Mouse (Mus musculus): ENCODE measurements around the gene Fbxl3. TPM values are rescaled to one million over a fixed set of nuclear protein-coding genes. Genes with fewer than 3 reads are reported as not detected.
A peak's percentile ranks its signal among the peaks of the same experiment; 100 is the strongest.

The Fbxl3 gene
- polyA plus RNA-seq (2015; fragmentation: Nextera tagmentation; extraction: Ambion mirVana) = 22.1 and 23.4 TPM in 2 replicates

DNA sequence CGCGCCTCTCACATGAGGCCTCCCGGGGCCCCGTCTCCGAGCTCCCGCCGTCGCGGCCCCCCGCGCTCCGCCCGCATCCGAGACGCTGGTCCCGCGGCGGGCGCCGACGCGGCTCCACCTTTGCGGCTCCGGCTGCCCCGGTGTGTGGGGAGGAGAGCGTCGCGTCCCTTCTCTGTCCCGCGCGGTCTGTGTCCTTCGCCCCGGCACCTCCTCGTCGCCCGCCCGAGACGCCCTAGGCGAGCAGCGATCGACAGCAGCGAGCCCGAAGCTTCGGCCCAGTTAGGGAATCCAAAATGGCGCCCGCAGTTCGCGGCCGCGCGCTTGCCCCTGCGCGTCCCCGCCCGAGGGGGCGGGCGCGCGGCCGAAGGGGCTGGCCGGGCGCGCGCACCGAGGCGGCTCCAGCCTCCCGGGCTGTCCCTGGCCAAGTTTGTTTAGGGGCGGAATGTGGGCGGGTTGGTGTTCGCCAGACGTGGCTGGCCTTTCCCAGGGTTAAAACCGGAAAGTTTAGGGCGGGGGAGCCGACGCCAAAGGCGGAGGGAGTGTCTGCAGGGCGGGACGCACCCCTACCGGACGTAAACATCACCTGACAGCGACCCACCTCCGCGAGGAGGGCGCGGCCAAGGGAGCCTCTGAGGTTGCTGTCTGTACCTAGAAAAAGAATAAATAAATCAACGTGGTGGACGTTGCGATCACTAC lies at the start of gene Fbxl3:
TSS of gene Fbxl3 (minus strand) at position 329 of the 696 bp plus-strand sequence.
- H3K4me1 ChIP-seq = peaks cover 13% of the 10 kb centered on the region
- no peaks in the 10 kb centered on the region for H3K27me3 ChIP-seq
- H3K9me3 ChIP-seq = no peaks in the 10 kb centered on the region
- WGBS = under 1% methylated on average over 88 of the region's 88 CpGs
- H3K36me3 ChIP-seq = peaks cover 13% of the 10 kb centered on the region
- peak; percentile 92 for ATAC-seq (ENCODE audit: low FRiP score, low read depth)
- peak within 1 kb of the TSS; percentile 87 for H3K4me3 ChIP-seq
- H3K27ac ChIP-seq = peak within 1 kb of the TSS; percentile 99
- peak within 1 kb of the TSS; percentile 77 for H3K4me2 ChIP-seq (replicated peaks)
- H3K9ac ChIP-seq = peak within 1 kb of the TSS; percentile 98

- Histone ChIP-seq H3K9ac (no peak overlapping the region), H3K27ac (no peak overlapping the region), H3K27me3 (no peaks in the 10 kb centered on the region), H3K4me2 (replicated peaks) (no peak overlapping the region), H3K4me1 (no peaks in the 10 kb centered on the region), H3K36me3 (peaks cover 64% of the 10 kb centered on the region), H3K4me3 (no peak overlapping the region), H3K9me3 (no peaks in the 10 kb centered on the region)
- 0 out of 2 replicates have a peak, but pooled peaks have one; percentile 41 for ATAC-seq (ENCODE audit: low FRiP score, low read depth)
- 76% methylated on average over 2 of the region's 2 CpGs for WGBS
Observed at GRCm38 (mm10) chr14:103131991-103132390, 32.6 kb upstream of the Fbxl3 start.

DNA sequence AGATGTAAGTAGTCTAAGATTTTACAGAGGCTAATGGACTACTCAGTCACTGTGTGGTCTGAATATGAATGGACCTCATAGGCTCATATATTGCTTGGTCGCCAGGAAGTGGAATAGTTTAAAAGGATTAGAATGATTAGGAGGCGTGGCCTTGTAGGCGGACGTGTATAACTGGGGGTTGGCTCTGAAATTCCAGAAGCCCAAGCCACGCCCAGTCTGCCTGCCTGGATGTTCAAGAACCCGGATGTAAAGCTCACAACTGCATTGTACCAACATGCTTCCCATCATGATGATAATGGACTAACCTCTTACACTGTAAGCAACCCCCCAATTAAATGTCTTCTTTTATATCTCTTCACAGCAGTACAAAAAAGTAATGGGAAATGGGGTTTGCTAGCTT lies 26.4 kb upstream of the Fbxl3 start:
- no peak overlapping the region for H3K9ac ChIP-seq
- no peak overlapping the region for H3K27ac ChIP-seq
- H3K4me2 ChIP-seq (replicated peaks) = no peak overlapping the region
- H3K36me3 ChIP-seq = peaks cover 71% of the 10 kb centered on the region
- no peaks in the 10 kb centered on the region for H3K4me1 ChIP-seq
- no peak overlapping the region for H3K4me3 ChIP-seq
- H3K27me3 ChIP-seq = no peaks in the 10 kb centered on the region
- WGBS = 85% methylated on average over 6 of the region's 6 CpGs
- no peaks in the 10 kb centered on the region for H3K9me3 ChIP-seq
- no peak for ATAC-seq (ENCODE audit: low FRiP score, low read depth)

- Histone ChIP-seq H3K27me3 (no peaks in the 10 kb centered on the region), H3K4me2 (replicated peaks) (no peak overlapping the region), H3K9ac (no peak overlapping the region), H3K36me3 (peaks cover 69% of the 10 kb centered on the region), H3K4me3 (no peak overlapping the region), H3K4me1 (no peaks in the 10 kb centered on the region), H3K27ac (no peak overlapping the region), H3K9me3 (0 out of 2 replicates have a peak, but pooled peaks cover 2% of the 10 kb centered on the region)
- ATAC-seq (ENCODE audit: low FRiP score, low read depth) = no peak
- 97% methylated on average over 3 of the region's 3 CpGs for WGBS
Observed at GRCm38 (mm10) chr14:103114994-103115670, 15.8 kb upstream of the Fbxl3 start.

DNA sequence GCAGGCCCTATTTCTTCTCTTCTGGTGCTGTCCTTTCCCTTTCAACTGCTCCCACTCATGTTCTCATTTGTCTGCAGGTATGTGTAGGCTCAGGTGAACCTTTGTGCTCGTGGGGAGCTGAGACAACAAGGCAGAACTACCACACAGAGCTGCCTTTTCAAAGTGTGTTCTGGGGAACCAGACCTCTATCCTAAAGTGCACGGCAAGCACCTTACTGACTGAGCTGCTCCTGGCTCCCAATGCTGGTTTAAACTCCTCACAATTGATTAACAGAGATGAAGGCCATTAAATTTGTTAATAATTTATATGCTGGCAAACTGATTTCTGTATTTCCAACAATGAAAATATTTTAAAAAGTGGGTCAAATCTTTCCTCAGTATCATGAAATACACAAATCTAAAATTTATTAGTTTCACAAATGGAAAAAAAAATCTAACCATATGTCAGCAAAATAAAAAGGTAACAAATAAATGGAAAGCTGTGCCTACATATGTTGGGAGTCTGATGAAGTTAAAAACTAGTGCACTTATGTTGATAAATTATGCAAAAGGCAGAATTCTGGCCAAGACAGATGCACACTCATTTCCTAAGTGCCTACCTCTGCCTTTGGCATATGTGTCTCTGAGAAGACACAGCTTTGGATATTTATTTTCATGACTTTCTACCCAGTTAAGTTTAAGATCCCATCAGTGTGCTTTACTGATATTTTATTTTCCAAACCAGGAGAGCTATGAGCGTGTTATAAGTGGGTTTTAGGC lies 13.4 kb upstream of the Fbxl3 start:
- ATAC-seq (ENCODE audit: low FRiP score, low read depth) = no peak
- no peaks in the 10 kb centered on the region for H3K4me1 ChIP-seq
- 86% methylated on average over 3 of the region's 3 CpGs for WGBS
- H3K4me2 ChIP-seq (replicated peaks) = no peak overlapping the region
- 0 out of 2 replicates have a peak, but pooled peaks cover 2% of the 10 kb centered on the region for H3K9me3 ChIP-seq
- H3K4me3 ChIP-seq = no peak overlapping the region
- no peak overlapping the region for H3K27ac ChIP-seq
- H3K36me3 ChIP-seq = peaks cover 52% of the 10 kb centered on the region
- H3K9ac ChIP-seq = no peak overlapping the region
- H3K27me3 ChIP-seq = no peaks in the 10 kb centered on the region

GRCm38 (mm10) chr14:103109971-103110370 lies 10.6 kb upstream of the Fbxl3 start:
- Histone ChIP-seq H3K36me3 (peaks cover 26% of the 10 kb centered on the region), H3K27me3 (no peaks in the 10 kb centered on the region), H3K4me2 (replicated peaks) (no peak overlapping the region), H3K9ac (no peak overlapping the region), H3K27ac (no peak overlapping the region), H3K9me3 (0 out of 2 replicates have a peak, but pooled peaks cover 2% of the 10 kb centered on the region), H3K4me1 (no peaks in the 10 kb centered on the region), H3K4me3 (no peak overlapping the region)
- no peak for ATAC-seq (ENCODE audit: low FRiP score, low read depth)
- WGBS = 89% methylated on average over 4 of the region's 4 CpGs

DNA sequence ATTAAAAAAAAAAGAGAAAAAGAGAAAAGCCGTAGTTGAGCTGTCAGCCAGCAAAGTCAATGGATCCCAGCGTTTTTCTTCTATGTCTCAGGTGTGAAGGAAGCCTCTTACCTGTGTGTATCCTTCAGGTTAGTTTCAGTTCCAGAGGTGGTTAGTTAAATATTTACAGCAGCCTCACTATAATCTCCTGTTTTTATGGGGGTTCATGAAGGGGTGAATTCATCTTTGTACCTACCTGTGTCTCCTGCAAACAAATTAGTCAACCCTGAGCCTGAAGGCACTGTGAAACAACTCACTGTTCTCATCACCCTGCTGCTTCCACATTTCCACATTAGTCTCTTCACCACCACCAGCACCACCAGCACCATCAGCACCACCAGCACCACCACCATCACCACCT lies 6.9 kb upstream of the Fbxl3 start:
- no peaks in the 10 kb centered on the region for H3K9me3 ChIP-seq
- H3K4me1 ChIP-seq = no peaks in the 10 kb centered on the region
- ATAC-seq (ENCODE audit: low FRiP score, low read depth) = no peak
- no peak overlapping the region for H3K9ac ChIP-seq
- no peak overlapping the region for H3K4me3 ChIP-seq
- no peak overlapping the region for H3K4me2 ChIP-seq (replicated peaks)
- H3K27me3 ChIP-seq = no peaks in the 10 kb centered on the region
- WGBS = 89% methylated on average over 2 of the region's 2 CpGs
- H3K36me3 ChIP-seq = 0 out of 2 replicates have a peak, but pooled peaks cover 3% of the 10 kb centered on the region
- H3K27ac ChIP-seq = no peak overlapping the region

DNA sequence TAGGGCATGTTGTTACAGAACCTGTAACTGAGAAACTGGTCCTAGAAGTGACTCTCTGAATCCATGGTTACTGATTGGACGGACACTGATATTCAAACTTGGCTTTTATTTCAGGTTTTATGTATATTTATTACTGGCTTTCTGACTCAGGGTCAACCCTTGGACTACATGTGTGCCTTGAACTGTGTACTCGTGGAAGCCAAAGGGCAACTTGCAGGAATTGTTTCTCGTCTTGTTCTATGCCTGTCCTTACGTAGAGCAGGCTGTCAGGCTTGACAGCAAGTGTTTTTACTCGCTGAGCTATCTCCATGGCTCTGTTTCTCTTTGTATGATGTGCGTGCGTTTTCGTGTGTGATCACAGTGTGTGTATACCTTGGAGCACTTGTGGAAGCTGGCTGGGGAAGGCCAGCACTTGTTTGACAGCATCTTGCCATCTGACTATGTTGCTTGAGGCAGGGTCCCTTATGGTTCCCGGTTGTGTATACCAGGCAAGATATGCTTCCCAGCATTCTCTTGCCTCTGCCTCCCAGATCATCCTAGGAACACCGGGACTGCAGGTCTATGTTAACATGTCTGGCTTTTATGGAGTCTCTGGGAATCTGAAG lies 3.5 kb upstream of the Fbxl3 start:
- H3K27ac ChIP-seq = no peak overlapping the region
- H3K4me3 ChIP-seq = no peak overlapping the region
- H3K4me2 ChIP-seq (replicated peaks) = no peak overlapping the region
- no peaks in the 10 kb centered on the region for H3K36me3 ChIP-seq
- H3K9ac ChIP-seq = no peak overlapping the region
- no peaks in the 10 kb centered on the region for H3K27me3 ChIP-seq
- 0 out of 2 replicates have a peak, but pooled peaks cover 3% of the 10 kb centered on the region for H3K4me1 ChIP-seq
- WGBS = 86% methylated on average over 10 of the region's 10 CpGs
- H3K9me3 ChIP-seq = no peaks in the 10 kb centered on the region
- no peak for ATAC-seq (ENCODE audit: low FRiP score, low read depth)

GRCm38 (mm10) chr14:103102246-103102645 lies 2.9 kb upstream of the Fbxl3 start:
- no peaks in the 10 kb centered on the region for H3K9me3 ChIP-seq
- H3K9ac ChIP-seq = no peak overlapping the region
- no peak overlapping the region for H3K4me3 ChIP-seq
- no peaks in the 10 kb centered on the region for H3K27me3 ChIP-seq
- H3K4me1 ChIP-seq = peaks cover 7% of the 10 kb centered on the region
- 73% methylated on average over 6 of the region's 6 CpGs for WGBS
- no peak for ATAC-seq (ENCODE audit: low FRiP score, low read depth)
- H3K4me2 ChIP-seq (replicated peaks) = no peak overlapping the region
- H3K27ac ChIP-seq = no peak overlapping the region
- no peaks in the 10 kb centered on the region for H3K36me3 ChIP-seq

- H3K4me3 ChIP-seq = no peak overlapping the region
- no peaks in the 10 kb centered on the region for H3K9me3 ChIP-seq
- no peak overlapping the region for H3K4me2 ChIP-seq (replicated peaks)
- peaks cover 9% of the 10 kb centered on the region for H3K4me1 ChIP-seq
- H3K27me3 ChIP-seq = no peaks in the 10 kb centered on the region
- no peak for ATAC-seq (ENCODE audit: low FRiP score, low read depth)
- no peak overlapping the region for H3K9ac ChIP-seq
- WGBS = 72% methylated on average over 3 of the region's 3 CpGs
- no peak overlapping the region for H3K27ac ChIP-seq
- H3K36me3 ChIP-seq = peaks cover under 1% of the 10 kb centered on the region; the same call in 1 of the 2 replicates
Observed at GRCm38 (mm10) chr14:103101171-103101570, 1.8 kb upstream of the Fbxl3 start.

GRCm38 (mm10) chr14:103100296-103100695 lies 930 bp upstream of the Fbxl3 start:
- Histone ChIP-seq H3K27me3 (no peaks in the 10 kb centered on the region), H3K9me3 (no peaks in the 10 kb centered on the region), H3K4me2 (replicated peaks) (peak overlapping the region; percentile 77; the same call in 1 of the 2 replicates), H3K27ac (no peak overlapping the region), H3K4me3 (no peak overlapping the region), H3K36me3 (peaks cover 9% of the 10 kb centered on the region), H3K4me1 (peaks cover 13% of the 10 kb centered on the region), H3K9ac (no peak overlapping the region)
- 78% methylated on average over 13 of the region's 13 CpGs for WGBS
- no peak for ATAC-seq (ENCODE audit: low FRiP score, low read depth)

Data from limb, embryonic 13.5 days (tissue).